In the genomic region with DNA sequence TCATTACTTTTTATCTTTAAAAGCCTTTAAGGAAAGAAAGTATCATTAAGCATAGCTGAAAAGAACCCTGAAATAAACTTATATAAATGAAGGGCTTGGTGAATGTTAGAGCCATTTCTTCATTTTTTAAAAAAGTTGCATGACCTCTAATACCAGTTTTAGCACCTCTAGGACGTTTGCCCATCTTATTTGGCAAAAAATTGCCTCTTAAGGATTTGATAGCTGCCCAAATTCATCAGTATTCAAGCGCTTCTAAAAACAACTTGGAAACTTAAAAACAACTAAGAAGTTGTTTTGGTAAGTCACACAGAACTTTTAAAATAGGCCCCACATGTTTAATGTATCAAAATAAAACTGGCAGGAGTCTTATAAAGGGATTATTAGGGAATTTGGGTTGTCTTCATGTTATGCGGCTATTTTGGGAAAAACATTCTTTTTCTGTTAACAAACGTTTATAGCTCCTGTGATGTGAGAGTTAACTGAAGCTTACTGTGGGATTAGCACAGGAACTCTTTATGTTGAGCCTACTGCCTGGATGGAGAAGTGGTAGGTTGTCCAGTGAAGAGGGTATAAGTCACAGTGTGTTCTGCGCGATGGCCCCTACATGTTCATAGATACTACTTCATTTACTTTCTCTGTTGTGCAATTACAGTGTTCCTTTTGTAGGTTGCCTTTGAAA, we compare ENCODE assay signal across 9 mouse cellular contexts. TPM values are rescaled to one million over a fixed set of nuclear protein-coding genes. Genes with fewer than 3 reads are reported as not detected.
DNase-seq lines count a peak whose midpoint lies in the region; ATAC-seq and TF ChIP-seq lines count a peak whose summit lies in the region.
"Had no signal": no experiment of that assay in that cellular context is flagged by ENCODE, and none has a peak within 500 bp of the region (broad histone marks: within the 10 kb centered on the region; RNA-seq: fewer than 3 reads in every experiment).

No protein-coding gene starts in this region.

- H3K9ac ChIP-seq in limb, embryonic 13.5 days: peak overlapping the region; percentile 97
- H3K9ac ChIP-seq in stomach, embryonic 16.5 days (ENCODE audit: low read length): no peak overlapping the region; the same call in 1 of the 2 replicates

- 11% methylated on average over 6 of the region's 6 CpGs for WGBS in cerebellum, adult 2 months
- 29% methylated on average over 6 of the region's 6 CpGs for WGBS in spleen, adult 2 months
- 17% methylated on average over 6 of the region's 6 CpGs for WGBS in limb, embryonic 13.5 days
- WGBS in stomach, embryonic 16.5 days: 21% methylated on average over 6 of the region's 6 CpGs

- TF ChIP-seq CTCF in cerebellum, adult 2 months (IDR thresholded peaks at IDR 0.05; ENCODE audit: borderline replicate concordance, insufficient read depth, low read depth, low read length): no peak
- no peak for TF ChIP-seq CTCF in spleen, adult 2 months (IDR thresholded peaks at IDR 0.05; ENCODE audit: extremely low read depth, insufficient read depth, insufficient read length, insufficient replicate concordance)

- no peaks in the 10 kb centered on the region for H3K27me3 ChIP-seq in cerebellum, adult 2 months (ENCODE audit: control insufficient read depth, insufficient read depth, low read length)
- no peaks in the 10 kb centered on the region for H3K27me3 ChIP-seq in spleen, adult 2 months (ENCODE audit: control insufficient read depth, insufficient read depth, low read length)
- no peaks in the 10 kb centered on the region for H3K27me3 ChIP-seq in limb, embryonic 13.5 days
- H3K27me3 ChIP-seq in stomach, embryonic 16.5 days (ENCODE audit: control insufficient read depth, insufficient read depth, low read length): no peaks in the 10 kb centered on the region

- H3K4me2 ChIP-seq in limb, embryonic 13.5 days (replicated peaks): peak overlapping the region; percentile 72
- peak overlapping the region; percentile 81 for H3K4me2 ChIP-seq in stomach, embryonic 16.5 days (ENCODE audit: low read depth, low read length)

- H3K9me3 ChIP-seq in limb, embryonic 13.5 days: no peaks in the 10 kb centered on the region
- no peaks in the 10 kb centered on the region for H3K9me3 ChIP-seq in stomach, embryonic 16.5 days (replicated peaks; ENCODE audit: control insufficient read depth, low read length)

- no peak overlapping the region for H3K27ac ChIP-seq in cerebellum, adult 2 months (ENCODE audit: insufficient read depth, low read length)
- H3K27ac ChIP-seq in spleen, adult 2 months (ENCODE audit: insufficient read depth, low read length): no peak overlapping the region
- no peak overlapping the region for H3K27ac ChIP-seq in limb, embryonic 13.5 days
- no peak overlapping the region for H3K27ac ChIP-seq in stomach, embryonic 16.5 days (ENCODE audit: low read length)

- TF ChIP-seq POLR2A in cerebellum, adult 2 months (IDR thresholded peaks at IDR 0.05; ENCODE audit: borderline replicate concordance, insufficient read depth, low read length): no peak
- TF ChIP-seq POLR2A in spleen, adult 2 months (IDR thresholded peaks at IDR 0.05; ENCODE audit: low read depth, low read length): no peak

- H3K4me3 ChIP-seq in cerebellum, adult 2 months (replicated peaks; ENCODE audit: insufficient read depth, low read depth, low read length): peak overlapping the region; percentile 78
- H3K4me3 ChIP-seq in spleen, adult 2 months (ENCODE audit: extremely low read depth, insufficient read depth, insufficient read length): peak overlapping the region; percentile 21; the same call in 1 of the 2 replicates
- peak overlapping the region; percentile 94 for H3K4me3 ChIP-seq in limb, embryonic 13.5 days
- H3K4me3 ChIP-seq in stomach, embryonic 16.5 days (replicated peaks; ENCODE audit: low read length): peak overlapping the region; percentile 95

- peaks cover 5% of the 10 kb centered on the region; the same call in 1 of the 2 replicates for H3K4me1 ChIP-seq in cerebellum, adult 2 months (ENCODE audit: control insufficient read depth, insufficient read depth, low read length)
- peaks cover 6% of the 10 kb centered on the region for H3K4me1 ChIP-seq in spleen, adult 2 months (ENCODE audit: control insufficient read depth, insufficient read depth, insufficient read length)
- peaks cover 30% of the 10 kb centered on the region for H3K4me1 ChIP-seq in limb, embryonic 13.5 days
- peaks cover 21% of the 10 kb centered on the region for H3K4me1 ChIP-seq in stomach, embryonic 16.5 days (ENCODE audit: control insufficient read depth, insufficient read depth, low read length)

- no peaks in the 10 kb centered on the region for H3K36me3 ChIP-seq in spleen, adult 2 months (ENCODE audit: control insufficient read depth, insufficient read depth, low read length)
- no peaks in the 10 kb centered on the region for H3K36me3 ChIP-seq in limb, embryonic 13.5 days
- H3K36me3 ChIP-seq in stomach, embryonic 16.5 days (ENCODE audit: control insufficient read depth, insufficient read depth, low read length): no peaks in the 10 kb centered on the region

- ATAC-seq in limb, embryonic 13.5 days (ENCODE audit: low FRiP score, low read depth): no peak
- ATAC-seq in stomach, embryonic 16.5 days (ENCODE audit: insufficient read depth, low FRiP score): no peak

- DNase-seq in cerebellum, adult 2 months: no peak
- DNase-seq in cerebellum, adult 11 months: no peak
- DNase-seq in spleen, adult 2 months (ENCODE audit: low read depth in 1 of 2, low spot score in 2 of 2): no peak
- no peak for DNase-seq in spleen, adult 12 weeks (ENCODE audit: low spot score)
- DNase-seq in thymus, adult 18-20 months: no peak
- DNase-seq in ovary, adult 18-20 months (ENCODE audit: low spot score): no peak
- DNase-seq: spleen, adult 18-20 months had no signal

RNA-seq across cellular contexts. Expression of a gene that starts 2.6 kb away (rescaled TPM):
- polyA plus RNA-seq in cerebellum, adult 2 months (2012; rRNA removed): 138 and 142 TPM in 2 replicates
- polyA plus RNA-seq in spleen, adult 2 months (2012; rRNA removed): 12.8 and 13.1 TPM in 2 replicates
- polyA plus RNA-seq in limb, embryonic 13.5 days (2015; fragmentation: Nextera tagmentation; extraction: Ambion mirVana): 69.2 and 69.7 TPM in 2 replicates
- 45.0 and 56.1 TPM in 2 replicates for polyA plus RNA-seq in stomach, embryonic 16.5 days (2015; fragmentation: Nextera tagmentation; extraction: Ambion mirVana)

Comparison
In these comparisons a context has a peak if more than half of its experiments do, and no peak if none do; other contexts are left out.
1. H3K4me3 ChIP-seq: peak in every context shown above with its lines; median percentile 95 in stomach, embryonic 16.5 days; 94 in limb, embryonic 13.5 days; 78 in cerebellum, adult 2 months; 21 in spleen, adult 2 months.